Mouse (Mus musculus) midbrain, embryonic 15.5 days (tissue): ENCODE measurements at regions not wholly inside any gene's neighbourhood (a gene's known extent, or its start where the extent isn't known, plus 50 kb on each side); places are given as distances from the start of the nearest gene placed in this dataset.
A peak's percentile ranks its signal among the peaks of the same experiment; 100 is the strongest.

Source experiments
- ATAC-seq: fragments of 200-750 bp; cut with Nextera tagmentation; replicated peaks from 2 replicates; pipeline ENCODE4 v1.8.0; 2017; ENCODE audit warnings: moderate TSS enrichment
- H3K27ac ChIP-seq: fragments of 300-500 bp; sonication (generic); 2 replicates; pipeline ENCODE4 v1.5.1; 2015; ENCODE audit warnings: mild to moderate bottlenecking, inconsistent platforms
- H3K27me3 ChIP-seq: fragments of 300-500 bp; sonication (generic); replicated peaks from 2 replicates; pipeline ENCODE4 v1.6.1; 2015; ENCODE audit warnings: inconsistent platforms
- H3K36me3 ChIP-seq: fragments of 300-500 bp; sonication (generic); replicated peaks from 2 replicates; pipeline ENCODE4 v1.6.1; 2015; ENCODE audit warnings: inconsistent platforms
- H3K4me1 ChIP-seq: fragments of 300-500 bp; sonication (generic); 2 replicates; pipeline ENCODE4 v1.6.1; 2015; ENCODE audit warnings: inconsistent platforms
- H3K4me2 ChIP-seq: fragments of 300-500 bp; sonication (generic); 2 replicates; pipeline ENCODE4 v1.6.1; 2015; ENCODE audit warnings: inconsistent platforms, mild to moderate bottlenecking, moderate library complexity
- H3K4me3 ChIP-seq: fragments of 300-500 bp; sonication (generic); 2 replicates; pipeline ENCODE4 v1.5.1; 2015; ENCODE audit warnings: mild to moderate bottlenecking, inconsistent platforms
- H3K9ac ChIP-seq: fragments of 300-500 bp; sonication (generic); 2 replicates; pipeline ENCODE4 v1.6.1; 2015; ENCODE audit warnings: mild to moderate bottlenecking, inconsistent platforms
- H3K9me3 ChIP-seq: fragments of 300-500 bp; sonication (generic); 2 replicates; pipeline ENCODE4 v1.6.1; 2016; ENCODE audit warnings: inconsistent platforms
- WGBS: fragments of 180-500 bp; shearing (Covaris S2); methylation state at CpG from one replicate; pipeline ENCODE4 v1.1.7; 2015; ENCODE audit warnings: mixed read lengths; 5-methylcytosine and 5-hydroxymethylcytosine counted together

DNA sequence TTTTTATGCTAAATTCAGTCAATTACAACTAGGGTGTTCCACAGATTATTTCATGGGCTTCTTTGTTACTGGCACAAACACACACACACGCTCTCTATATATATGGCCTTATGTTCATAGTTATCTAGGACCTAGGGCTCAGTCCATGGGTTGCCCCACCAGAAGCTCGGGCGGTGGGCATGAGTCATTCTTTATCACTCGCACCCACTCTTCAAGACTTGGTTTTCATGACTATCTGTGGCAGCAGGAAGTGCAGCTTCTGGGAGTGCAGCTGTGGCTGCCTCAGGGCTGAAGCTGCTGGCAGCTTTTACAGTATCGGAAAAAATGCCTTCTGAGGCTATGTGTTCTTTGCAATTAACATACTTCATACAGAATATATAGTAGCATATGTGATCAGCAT lies 198.7 kb downstream of the Ipo11 start:
- no peak overlapping the region for H3K9ac ChIP-seq
- no peaks in the 10 kb centered on the region for H3K27me3 ChIP-seq
- no peak overlapping the region for H3K4me2 ChIP-seq
- ATAC-seq: no peak
- WGBS: 89% methylated on average over 5 of the region's 5 CpGs
- no peak overlapping the region for H3K27ac ChIP-seq
- H3K9me3 ChIP-seq: no peaks in the 10 kb centered on the region
- H3K4me3 ChIP-seq: no peak overlapping the region
- no peaks in the 10 kb centered on the region for H3K4me1 ChIP-seq
- no peaks in the 10 kb centered on the region for H3K36me3 ChIP-seq

DNA sequence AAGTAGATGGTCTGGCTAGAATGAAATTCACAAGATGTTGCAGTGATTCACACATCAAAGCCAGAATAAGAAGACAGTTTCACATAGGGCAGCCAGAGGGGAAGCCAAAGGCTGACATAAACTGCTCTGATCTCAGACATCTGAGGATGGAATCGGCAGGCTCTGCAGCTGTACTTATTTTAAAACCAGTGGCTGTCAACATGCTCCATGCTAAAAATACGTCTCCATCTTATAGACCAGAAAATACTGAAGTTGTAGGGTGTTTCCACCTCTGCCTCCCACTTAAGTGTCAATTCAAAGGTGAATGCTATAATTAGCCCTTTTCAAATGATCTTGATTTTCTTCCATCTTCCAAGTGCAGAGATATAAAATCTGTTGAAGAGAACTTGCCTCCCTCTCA lies 202.4 kb downstream of the Ipo11 start:
- Histone ChIP-seq H3K4me1 (no peaks in the 10 kb centered on the region), H3K27ac (no peak overlapping the region), H3K9me3 (no peaks in the 10 kb centered on the region), H3K27me3 (no peaks in the 10 kb centered on the region), H3K4me2 (no peak overlapping the region), H3K9ac (no peak overlapping the region), H3K36me3 (no peaks in the 10 kb centered on the region), H3K4me3 (no peak overlapping the region)
- ATAC-seq: peak; percentile 62; the same call in 1 of the 2 replicates
- 67% methylated on average over 2 of the region's 2 CpGs for WGBS

DNA sequence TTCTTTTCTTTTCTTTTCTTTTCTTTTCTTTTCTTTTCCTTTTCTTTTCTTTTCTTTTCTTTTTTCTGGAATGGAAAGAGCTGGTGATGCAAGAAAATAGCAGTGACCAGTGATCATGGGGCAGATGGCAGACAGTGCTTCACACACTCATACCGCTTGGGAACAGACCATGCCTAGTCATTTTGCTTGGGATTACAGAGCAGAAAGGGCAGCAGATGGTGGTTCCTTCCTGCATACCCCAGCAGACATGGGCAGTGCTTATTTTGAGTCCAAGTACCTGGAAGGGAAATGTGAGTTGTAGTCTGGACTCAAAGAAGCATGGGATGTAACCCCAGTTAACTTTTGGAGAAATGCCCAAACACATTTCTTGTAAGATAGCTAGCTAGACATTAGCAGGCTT lies 203.9 kb downstream of the Ipo11 start:
- H3K4me3 ChIP-seq: no peak overlapping the region
- no peaks in the 10 kb centered on the region for H3K9me3 ChIP-seq
- 87% methylated on average over 1 of the region's 1 CpGs for WGBS
- no peak overlapping the region for H3K4me2 ChIP-seq
- no peaks in the 10 kb centered on the region for H3K4me1 ChIP-seq
- no peaks in the 10 kb centered on the region for H3K36me3 ChIP-seq
- H3K27ac ChIP-seq: no peak overlapping the region
- ATAC-seq: no peak
- no peaks in the 10 kb centered on the region for H3K27me3 ChIP-seq
- no peak overlapping the region for H3K9ac ChIP-seq

DNA sequence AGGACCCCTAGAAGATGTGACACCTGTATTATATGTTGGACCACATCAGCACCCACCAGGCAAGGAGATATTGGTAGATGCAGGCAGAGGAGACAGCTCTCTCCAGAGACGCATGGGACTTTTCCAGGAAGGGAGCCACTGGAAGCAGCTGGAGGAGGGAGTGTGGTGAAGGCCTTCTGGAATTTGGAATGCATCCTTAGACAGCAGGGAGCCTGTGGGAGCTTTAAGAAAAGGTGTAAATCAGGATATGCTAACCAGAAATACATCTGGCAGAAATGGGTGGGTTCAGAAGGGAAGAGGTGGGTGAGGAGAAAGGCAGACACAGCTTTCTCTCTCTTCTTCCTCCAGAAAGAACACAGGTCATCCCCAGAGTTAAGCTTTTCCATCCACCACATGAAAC lies 213.4 kb downstream of the Ipo11 start:
- Histone ChIP-seq H3K9ac (no peak overlapping the region), H3K4me1 (no peaks in the 10 kb centered on the region), H3K27ac (no peak overlapping the region), H3K27me3 (no peaks in the 10 kb centered on the region), H3K9me3 (no peaks in the 10 kb centered on the region), H3K4me3 (no peak overlapping the region), H3K36me3 (no peaks in the 10 kb centered on the region), H3K4me2 (no peak overlapping the region)
- WGBS: 91% methylated on average over 1 of the region's 1 CpGs
- ATAC-seq: no peak

DNA sequence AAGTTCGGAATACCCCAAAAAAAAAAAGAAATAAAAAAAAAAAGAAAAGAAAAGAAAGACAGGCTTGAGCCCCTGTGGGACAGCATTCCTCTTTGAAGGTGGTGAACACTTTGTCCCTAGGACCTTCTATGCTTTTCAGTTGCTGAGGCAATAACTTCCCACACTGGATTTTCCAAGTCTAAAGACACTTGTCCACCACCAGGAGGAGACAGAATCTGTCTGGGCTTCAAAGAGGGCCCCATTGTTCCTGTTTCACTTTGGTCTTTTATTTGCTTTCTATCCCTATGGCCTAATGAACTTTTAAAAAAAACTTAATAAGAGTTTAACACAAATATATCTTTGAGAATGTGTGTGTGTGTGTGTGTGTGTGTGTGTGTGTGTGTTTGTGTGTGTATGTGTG lies 215.6 kb downstream of the Ipo11 start:
- 93% methylated on average over 1 of the region's 1 CpGs for WGBS
- Histone ChIP-seq H3K4me3 (no peak overlapping the region), H3K27me3 (no peaks in the 10 kb centered on the region), H3K9ac (no peak overlapping the region), H3K4me2 (no peak overlapping the region), H3K4me1 (no peaks in the 10 kb centered on the region), H3K27ac (no peak overlapping the region), H3K36me3 (no peaks in the 10 kb centered on the region), H3K9me3 (no peaks in the 10 kb centered on the region)
- ATAC-seq: no peak

DNA sequence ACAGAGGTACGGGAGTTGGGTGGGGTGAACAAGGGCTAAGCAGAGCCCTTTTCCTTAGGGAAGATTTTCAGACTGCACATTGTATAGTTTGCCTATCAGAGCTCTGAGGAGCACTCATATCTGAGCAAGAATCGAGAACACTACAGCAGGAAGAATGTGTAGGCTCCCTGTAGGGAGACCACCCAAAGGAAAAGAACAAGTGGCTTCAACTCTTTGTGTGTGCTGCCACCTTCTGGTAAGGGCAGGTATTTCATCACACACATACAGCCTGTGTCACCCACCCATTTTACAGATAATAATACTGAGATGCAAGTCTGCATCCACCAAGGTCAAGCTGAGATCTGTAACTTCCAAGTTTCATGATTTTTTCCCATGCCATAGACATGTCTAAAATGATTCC lies 221.0 kb downstream of the Ipo11 start:
- Histone ChIP-seq H3K9ac (no peak overlapping the region), H3K9me3 (no peaks in the 10 kb centered on the region), H3K4me1 (no peaks in the 10 kb centered on the region), H3K27ac (no peak overlapping the region), H3K4me3 (no peak overlapping the region), H3K4me2 (no peak overlapping the region), H3K27me3 (no peaks in the 10 kb centered on the region), H3K36me3 (no peaks in the 10 kb centered on the region)
- WGBS: 67% methylated on average over 2 of the region's 2 CpGs
- ATAC-seq: no peak

DNA sequence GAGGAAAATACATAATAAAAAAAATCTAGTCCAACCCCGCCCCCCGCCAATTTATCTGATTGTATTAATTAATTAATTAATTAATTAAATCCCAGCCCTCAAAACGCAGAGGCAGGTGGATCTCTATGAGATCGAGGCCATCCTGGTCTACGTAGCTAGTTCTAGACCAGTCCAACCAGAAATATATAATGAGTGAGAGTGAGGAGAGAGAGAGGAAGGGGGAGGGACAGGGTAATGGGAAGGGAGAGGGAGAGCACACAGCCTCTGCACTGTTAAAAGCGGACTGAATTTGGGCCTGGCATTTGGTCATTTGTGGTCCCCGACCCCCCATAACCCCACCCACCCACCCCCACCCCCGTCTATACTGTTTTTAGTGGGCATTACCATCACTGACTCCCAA lies 221.5 kb downstream of the Ipo11 start:
- H3K36me3 ChIP-seq: no peaks in the 10 kb centered on the region
- WGBS: 83% methylated on average over 8 of the region's 8 CpGs
- H3K27me3 ChIP-seq: no peaks in the 10 kb centered on the region
- H3K9me3 ChIP-seq: no peaks in the 10 kb centered on the region
- ATAC-seq: no peak
- no peak overlapping the region for H3K4me3 ChIP-seq
- no peak overlapping the region for H3K9ac ChIP-seq
- no peak overlapping the region for H3K27ac ChIP-seq
- no peak overlapping the region for H3K4me2 ChIP-seq
- H3K4me1 ChIP-seq: no peaks in the 10 kb centered on the region

DNA sequence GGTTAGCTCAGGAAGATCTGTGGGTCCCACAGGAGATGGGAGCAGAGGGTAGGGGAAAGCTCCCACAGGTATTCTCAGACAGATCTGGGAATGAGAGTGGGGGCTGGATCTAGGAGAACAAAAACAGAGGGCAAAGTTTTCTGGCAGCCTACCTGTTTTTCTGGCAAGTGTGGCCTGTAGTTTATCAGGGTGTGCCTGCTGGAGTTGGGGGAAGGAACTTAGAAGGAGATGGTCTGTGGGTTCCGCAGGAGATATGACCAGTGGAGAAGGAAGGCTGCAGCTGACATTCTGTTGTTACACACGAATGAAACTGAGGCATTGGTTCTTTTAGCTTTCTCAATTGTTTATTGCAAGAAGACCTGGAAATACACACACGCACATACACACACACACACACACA lies 226.2 kb downstream of the Ipo11 start:
- ATAC-seq: no peak
- H3K36me3 ChIP-seq: no peaks in the 10 kb centered on the region
- 83% methylated on average over 3 of the region's 3 CpGs for WGBS
- H3K4me1 ChIP-seq: no peaks in the 10 kb centered on the region
- no peaks in the 10 kb centered on the region for H3K9me3 ChIP-seq
- no peak overlapping the region for H3K4me2 ChIP-seq
- H3K27ac ChIP-seq: no peak overlapping the region
- H3K9ac ChIP-seq: no peak overlapping the region
- no peaks in the 10 kb centered on the region for H3K27me3 ChIP-seq
- H3K4me3 ChIP-seq: no peak overlapping the region

DNA sequence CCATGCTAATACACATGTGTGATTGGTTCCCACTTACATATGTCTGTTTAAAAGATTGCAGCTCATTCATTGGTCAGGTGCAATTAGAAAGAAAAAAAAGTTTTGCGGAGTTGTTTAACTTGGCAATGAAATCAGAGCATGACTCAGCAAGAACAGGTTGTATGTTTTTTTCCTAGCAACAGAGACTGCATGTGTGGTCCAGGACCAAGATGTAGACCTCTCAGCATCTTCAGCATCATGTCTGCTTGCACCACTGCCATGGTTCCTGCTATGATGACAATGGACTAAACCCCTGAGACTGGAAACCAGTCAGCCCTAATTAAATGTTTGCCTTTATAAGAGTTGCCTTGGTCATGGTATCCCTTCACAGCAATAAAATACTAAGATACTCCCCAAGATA lies 236.4 kb downstream of the Ipo11 start:
- H3K4me1 ChIP-seq: no peaks in the 10 kb centered on the region
- no peak overlapping the region for H3K27ac ChIP-seq
- H3K9ac ChIP-seq: no peak overlapping the region
- no peaks in the 10 kb centered on the region for H3K9me3 ChIP-seq
- no peak overlapping the region for H3K4me3 ChIP-seq
- no peak for ATAC-seq
- H3K27me3 ChIP-seq: no peaks in the 10 kb centered on the region
- no peak overlapping the region for H3K4me2 ChIP-seq
- H3K36me3 ChIP-seq: no peaks in the 10 kb centered on the region
- 95% methylated on average over 1 of the region's 1 CpGs for WGBS

DNA sequence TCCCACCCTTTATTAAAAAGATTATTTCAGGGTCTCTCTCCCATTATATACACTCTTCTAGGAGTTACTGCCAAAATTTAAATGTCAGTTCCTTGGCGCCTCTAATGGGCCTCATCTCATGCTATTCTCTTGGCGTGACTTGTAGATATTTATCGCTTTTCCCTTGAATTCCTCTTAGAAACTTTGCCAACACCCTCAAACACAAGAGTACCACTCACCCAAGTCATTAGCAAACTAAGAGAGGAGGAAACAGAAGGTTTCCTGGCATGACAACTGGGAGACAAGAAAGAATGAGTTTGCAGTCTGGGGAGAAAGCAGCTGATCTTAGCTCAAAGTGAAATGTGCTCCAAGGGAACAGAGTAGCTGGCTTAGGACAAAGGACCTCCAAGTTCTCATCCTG lies 236.8 kb downstream of the Ipo11 start:
- H3K4me2 ChIP-seq: no peak overlapping the region
- no peaks in the 10 kb centered on the region for H3K4me1 ChIP-seq
- H3K4me3 ChIP-seq: no peak overlapping the region
- no peaks in the 10 kb centered on the region for H3K36me3 ChIP-seq
- H3K27ac ChIP-seq: no peak overlapping the region
- H3K27me3 ChIP-seq: no peaks in the 10 kb centered on the region
- H3K9me3 ChIP-seq: no peaks in the 10 kb centered on the region
- WGBS: 87% methylated on average over 3 of the region's 3 CpGs
- ATAC-seq: no peak
- H3K9ac ChIP-seq: no peak overlapping the region

DNA sequence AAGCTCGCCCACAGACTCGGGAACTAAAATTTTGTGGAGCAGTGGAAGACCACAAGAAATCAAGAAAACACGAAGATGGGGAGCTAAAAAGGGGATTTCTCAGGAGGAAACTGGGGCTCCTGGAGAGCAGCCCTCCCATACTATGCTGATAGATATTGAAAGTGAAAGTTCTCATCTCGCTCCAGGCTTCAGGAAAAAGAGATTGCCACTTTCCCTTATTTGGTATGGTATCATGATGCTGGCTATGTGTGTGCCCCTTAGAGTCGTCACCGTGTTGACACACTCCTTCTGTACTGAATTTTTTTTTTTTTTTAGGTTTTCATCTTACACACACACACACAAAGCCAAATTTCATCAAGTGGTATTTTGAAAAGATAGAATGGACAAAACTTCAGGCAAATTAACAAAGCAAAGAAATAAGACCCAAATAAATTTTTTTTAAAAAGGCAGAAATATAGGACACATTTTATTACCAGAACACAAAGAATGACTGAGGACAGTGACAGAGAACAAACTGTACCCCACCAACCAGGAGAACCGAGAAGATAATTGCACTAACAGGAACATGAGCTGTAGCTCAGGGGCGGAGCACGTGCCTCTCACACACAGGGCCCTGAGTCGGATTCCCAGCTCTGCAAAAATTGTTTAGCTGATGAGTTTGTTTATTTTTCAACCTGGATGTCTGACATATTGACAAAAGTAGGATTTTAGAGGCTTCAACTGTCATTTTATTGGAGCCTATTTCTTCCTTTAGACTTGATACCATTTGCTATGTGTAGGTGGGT lies 244.8 kb downstream of the Ipo11 start:
- no peaks in the 10 kb centered on the region for H3K27me3 ChIP-seq
- no peak overlapping the region for H3K4me3 ChIP-seq
- H3K36me3 ChIP-seq: no peaks in the 10 kb centered on the region
- H3K27ac ChIP-seq: no peak overlapping the region
- peaks cover 3% of the 10 kb centered on the region; the same call in 1 of the 2 replicates for H3K4me1 ChIP-seq
- H3K9ac ChIP-seq: no peak overlapping the region
- no peaks in the 10 kb centered on the region for H3K9me3 ChIP-seq
- no peak overlapping the region for H3K4me2 ChIP-seq
- 84% methylated on average over 10 of the region's 10 CpGs for WGBS
- no peak for ATAC-seq

DNA sequence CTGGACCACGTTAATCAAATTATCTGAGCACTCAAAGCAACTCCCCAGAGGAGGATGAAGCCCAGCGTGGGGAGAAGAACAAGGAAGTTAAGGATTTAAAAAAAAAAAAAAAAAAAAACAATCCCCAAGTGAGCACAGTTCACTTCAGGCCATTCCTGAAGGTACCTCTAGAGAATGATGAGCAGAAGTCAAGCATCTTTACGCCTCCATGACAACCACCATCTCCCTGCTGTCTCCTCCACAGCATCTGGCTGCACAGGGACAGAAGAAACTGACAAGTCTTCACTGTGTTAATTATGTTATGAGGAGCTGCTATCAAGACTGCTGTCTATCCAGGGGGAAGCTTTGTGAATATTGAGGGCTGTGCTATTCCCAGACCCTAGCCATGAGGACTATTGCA lies 246.6 kb downstream of the Ipo11 start:
- no peak overlapping the region for H3K4me2 ChIP-seq
- ATAC-seq: no peak
- H3K4me3 ChIP-seq: no peak overlapping the region
- H3K9me3 ChIP-seq: no peaks in the 10 kb centered on the region
- no peaks in the 10 kb centered on the region for H3K27me3 ChIP-seq
- H3K9ac ChIP-seq: no peak overlapping the region
- 48% methylated on average over 3 of the region's 3 CpGs for WGBS
- H3K4me1 ChIP-seq: peaks cover 3% of the 10 kb centered on the region; the same call in 1 of the 2 replicates
- no peaks in the 10 kb centered on the region for H3K36me3 ChIP-seq
- H3K27ac ChIP-seq: no peak overlapping the region

DNA sequence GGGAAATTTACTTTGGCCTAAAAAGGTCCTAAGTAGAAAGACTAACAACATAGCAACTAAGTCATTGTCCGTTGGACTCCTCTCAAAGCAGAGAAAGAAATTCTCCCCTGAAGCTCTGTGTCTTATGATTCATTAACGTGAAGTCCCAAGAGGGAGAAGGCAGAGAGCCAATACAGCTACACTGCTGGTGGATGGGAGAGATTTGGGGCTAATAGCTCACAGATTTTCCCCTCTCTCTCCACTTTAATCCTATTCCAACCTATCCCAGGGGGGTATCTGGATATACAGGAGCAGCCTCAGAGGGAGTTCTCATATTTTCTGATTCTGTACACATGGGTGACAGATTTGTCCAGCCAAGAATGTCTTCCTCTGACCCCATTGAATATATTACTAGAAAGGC lies 247.1 kb downstream of the Ipo11 start:
- Histone ChIP-seq H3K4me2 (no peak overlapping the region), H3K9me3 (no peaks in the 10 kb centered on the region), H3K4me3 (no peak overlapping the region), H3K9ac (no peak overlapping the region), H3K27me3 (no peaks in the 10 kb centered on the region), H3K27ac (no peak overlapping the region), H3K36me3 (no peaks in the 10 kb centered on the region), H3K4me1 (peaks cover 3% of the 10 kb centered on the region; the same call in 1 of the 2 replicates)
- 59% methylated on average over 2 of the region's 2 CpGs for WGBS
- ATAC-seq: no peak
